Mouse (Mus musculus) hindbrain, postnatal 0 days (tissue): ENCODE measurements around the gene Ly6c2. TPM values are rescaled to one million over a fixed set of nuclear protein-coding genes. Genes with fewer than 3 reads are reported as not detected.
"Not testable (repeated sequence)": the region's sequence is repeated elsewhere in the genome, so short reads cannot be mapped to it uniquely, and the experiment has no call there.

Experiments
- ATAC-seq: fragments of 200-750 bp; cut with Nextera tagmentation; 2 replicates; pipeline ENCODE4 v1.8.0; 2017; ENCODE audit warnings: mild to moderate bottlenecking, moderate TSS enrichment, moderate library complexity
- DNase-seq: peaks from one replicate; pipeline ENCODE4 v3.0.0-alpha.2; 2015; ENCODE audit warnings: low spot score
- H3K27ac ChIP-seq: fragments of 300-500 bp; sonication (generic); 2 replicates; pipeline ENCODE4 v1.5.1; 2014; ENCODE audit warnings: mild to moderate bottlenecking
- H3K27me3 ChIP-seq: fragments of 300-500 bp; sonication (generic); 2 replicates; pipeline ENCODE4 v1.6.1; 2014; ENCODE audit warnings: low read length, mixed read lengths; ENCODE audit not compliant: insufficient read depth
- H3K36me3 ChIP-seq: fragments of 300-500 bp; sonication (generic); 2 replicates; pipeline ENCODE4 v1.6.1; 2014; ENCODE audit warnings: low read length, mixed read lengths; ENCODE audit not compliant: insufficient read depth
- H3K4me1 ChIP-seq: fragments of 300-500 bp; sonication (generic); 2 replicates; pipeline ENCODE4 v1.6.1; 2014; ENCODE audit warnings: antibody characterized with exemption, low read length, mixed read lengths; ENCODE audit not compliant: insufficient read depth
- H3K4me2 ChIP-seq: fragments of 300-500 bp; sonication (generic); 2 replicates; pipeline ENCODE4 v1.6.1; 2014; ENCODE audit warnings: low read depth, mild to moderate bottlenecking, low read length, moderate library complexity, mixed read lengths
- H3K4me3 ChIP-seq: fragments of 300-500 bp; sonication (generic); 2 replicates; pipeline ENCODE4 v1.5.1; 2014; ENCODE audit warnings: low read length
- H3K9ac ChIP-seq: fragments of 300-500 bp; sonication (generic); replicated peaks from 2 replicates; pipeline ENCODE4 v1.6.1; 2014; ENCODE audit warnings: mild to moderate bottlenecking, low read length, moderate library complexity, mixed read lengths
- H3K9me3 ChIP-seq: fragments of 300-500 bp; sonication (generic); 2 replicates; pipeline ENCODE4 v1.6.1; 2016; ENCODE audit warnings: low read length, mixed read lengths
- CTCF ChIP-seq: IDR thresholded peaks from 2 replicates; pipeline ENCODE4 v1.5.1; 2016; ENCODE audit warnings: antibody characterized with exemption, control low read depth, low read depth
- WGBS: fragments of 180-500 bp; shearing (Covaris S2); extraction: QIAGEN DNeasy Blood & Tissue Kit; methylation state at CpG from one replicate; pipeline ENCODE4 v1.1.7; 2014; 5-methylcytosine and 5-hydroxymethylcytosine counted together
- polyA plus RNA-seq: library from polyadenylated mRNA; unstranded; fragments of >200 nt; fragmentation: Nextera tagmentation; extraction: Ambion mirVana; gene quantifications from 2 replicates; pipeline ENCODE4 v1.2.1, GENCODE M21; 2015
- total RNA-seq: library from RNA; depleted of rRNA; stranded (reverse); fragments of >200 nt; gene quantifications from 2 replicates; pipeline ENCODE4 v1.2.3, GENCODE M21; 2014; rRNA removed

The Ly6c2 gene
- total and polyA plus RNA-seq, 2 experiments from 2014 or later, result 0.60 TPM; not detected in 1

- no peak for ATAC-seq
Observed at GRCm38 (mm10) chr15:75069965-75070364, 41.8 kb downstream of the Ly6c2 start.

GRCm38 (mm10) chr15:75062030-75062574 lies 49.7 kb downstream of the Ly6c2 start:
- H3K4me2 ChIP-seq, ATAC-seq, H3K36me3 ChIP-seq, H3K27me3 ChIP-seq, H3K9me3 ChIP-seq, H3K4me3 ChIP-seq, H3K4me1 ChIP-seq, H3K27ac ChIP-seq, H3K9ac ChIP-seq: not testable (repeated sequence)
- TF ChIP-seq CTCF, result peak; percentile 72
- peak; percentile 61 for DNase-seq
- WGBS, result 33% methylated on average over 6 of the region's 6 CpGs

More at GRCm38 (mm10) chr15:75069965-75070364, 41.8 kb downstream of the Ly6c2 start:
- no peaks in the 10 kb centered on the region for H3K27me3 ChIP-seq
- H3K27ac ChIP-seq, result no peak overlapping the region
- 86% methylated on average over 4 of the region's 4 CpGs for WGBS
- DNase-seq, result no peak
- H3K4me3 ChIP-seq, result no peak overlapping the region
- H3K4me2 ChIP-seq, result no peak overlapping the region
- no peaks in the 10 kb centered on the region for H3K9me3 ChIP-seq
- no peaks in the 10 kb centered on the region for H3K4me1 ChIP-seq
- TF ChIP-seq CTCF, result no peak
- H3K9ac ChIP-seq, result no peak overlapping the region
- no peaks in the 10 kb centered on the region for H3K36me3 ChIP-seq

DNA sequence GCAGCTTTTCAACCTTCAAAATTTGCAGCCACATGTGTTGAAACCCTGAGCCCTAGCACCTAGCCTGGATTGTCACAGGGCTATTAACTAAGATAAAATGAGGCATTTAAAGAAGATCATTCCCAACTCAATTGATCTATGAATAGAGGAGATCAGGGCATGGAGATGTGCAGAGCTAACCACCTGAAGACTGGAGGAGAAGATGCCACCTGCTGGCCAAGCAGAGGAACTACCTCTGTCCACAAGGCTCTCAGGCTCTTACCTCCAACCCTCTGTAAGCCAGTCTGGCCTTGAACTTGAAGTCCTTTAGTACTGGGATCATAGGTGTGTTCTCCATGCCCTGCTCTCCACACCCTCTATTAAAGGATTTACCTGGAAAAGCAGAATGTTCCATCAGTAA lies 51.3 kb downstream of the Ly6c2 start:
- Histone ChIP-seq H3K36me3 (no peaks in the 10 kb centered on the region), H3K4me2 (no peak overlapping the region), H3K27me3 (no peaks in the 10 kb centered on the region), H3K9me3 (no peaks in the 10 kb centered on the region), H3K9ac (no peak overlapping the region), H3K4me1 (no peaks in the 10 kb centered on the region), H3K27ac (no peak overlapping the region), H3K4me3 (no peak overlapping the region)
- peak; percentile 75 for TF ChIP-seq CTCF
- no peak for ATAC-seq
- peak; percentile 32 for DNase-seq

Other genes starting within 250 kb of the Ly6c2 start
- gene 2010109I03Rik, start 214.9 kb downstream of the Ly6c2 start, total RNA-seq, result not detected in 2 replicates
- gene 2010109I03Rik, start 214.9 kb downstream of the Ly6c2 start, polyA plus RNA-seq, result not detected in 2 replicates
- not detected in 2 replicates for gene Ly6i, start 128.5 kb downstream of the Ly6c2 start, total RNA-seq
- gene Ly6i, start 128.5 kb downstream of the Ly6c2 start, polyA plus RNA-seq, result 0.16 and 0.20 TPM in 2 replicates
- gene Ly6a, start 113.9 kb downstream of the Ly6c2 start, total RNA-seq, result 11.0 and 11.3 TPM in 2 replicates
- gene Ly6a, start 113.9 kb downstream of the Ly6c2 start, polyA plus RNA-seq, result 10.1 and 11.9 TPM in 2 replicates
- 29.6 and 30.8 TPM in 2 replicates for gene Ly6c1, start 63.1 kb downstream of the Ly6c2 start, total RNA-seq
- gene Ly6c1, start 63.1 kb downstream of the Ly6c2 start, polyA plus RNA-seq, result 34.0 and 35.3 TPM in 2 replicates
- gene Ly6g, start 43.3 kb upstream of the Ly6c2 start, total RNA-seq, result not detected in 2 replicates
- gene Ly6g, start 43.3 kb upstream of the Ly6c2 start, polyA plus RNA-seq, result 0.15 TPM in 1 of 2 replicates, not detected in the other
- not detected in 2 replicates for gene BC025446, start 104.4 kb upstream of the Ly6c2 start, total RNA-seq
- gene BC025446, start 104.4 kb upstream of the Ly6c2 start, polyA plus RNA-seq, result not detected in 2 replicates
- not detected in 2 replicates for gene Ly6f, start 156.5 kb upstream of the Ly6c2 start, total RNA-seq
- not detected in 2 replicates for gene Ly6f, start 156.5 kb upstream of the Ly6c2 start, polyA plus RNA-seq